Mouse (Mus musculus) frontal cortex, adult 2 months (tissue): ENCODE measurements around the gene Wrb. TPM values are rescaled to one million over a fixed set of nuclear protein-coding genes. Genes with fewer than 3 reads are reported as not detected.

Experiments used
- DNase-seq, 2 experiments: peaks; one replicate each; pipeline ENCODE4 v3.0.0; 2022; ENCODE audit warnings: low spot score in 1 of 2; ENCODE audit errors: extremely low spot score in 1 of 2
- polyA plus RNA-seq: library from polyadenylated mRNA; depleted of rRNA; stranded (reverse); fragments of >200 nt; gene quantifications from 2 replicates; pipeline ENCODE4 v1.2.3, GENCODE M21; 2012

Wrb gene
- polyA plus RNA-seq, 1 experiment = 115 TPM

DNA sequence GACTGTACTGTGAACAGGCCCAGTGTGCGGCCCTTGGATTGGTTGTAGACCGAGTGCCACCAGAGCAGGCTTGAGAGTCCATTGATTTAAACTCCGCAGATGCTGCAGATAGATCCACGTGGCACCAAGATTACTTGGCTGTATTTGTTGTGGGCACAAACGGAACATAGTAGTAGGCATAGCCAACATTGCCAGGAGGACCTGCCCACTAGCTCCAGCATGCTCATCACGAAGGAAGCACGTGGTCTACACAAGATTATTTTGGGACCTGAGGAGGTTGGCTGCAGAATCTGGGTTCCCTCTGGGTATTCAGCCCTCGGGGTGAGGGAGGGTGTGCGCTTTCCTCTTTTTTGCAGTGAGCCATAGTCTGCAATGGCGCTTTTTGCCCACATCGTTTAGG, 12.0 kb downstream of the Wrb start:
- DNase-seq = peak; percentile 79 to 83

DNA sequence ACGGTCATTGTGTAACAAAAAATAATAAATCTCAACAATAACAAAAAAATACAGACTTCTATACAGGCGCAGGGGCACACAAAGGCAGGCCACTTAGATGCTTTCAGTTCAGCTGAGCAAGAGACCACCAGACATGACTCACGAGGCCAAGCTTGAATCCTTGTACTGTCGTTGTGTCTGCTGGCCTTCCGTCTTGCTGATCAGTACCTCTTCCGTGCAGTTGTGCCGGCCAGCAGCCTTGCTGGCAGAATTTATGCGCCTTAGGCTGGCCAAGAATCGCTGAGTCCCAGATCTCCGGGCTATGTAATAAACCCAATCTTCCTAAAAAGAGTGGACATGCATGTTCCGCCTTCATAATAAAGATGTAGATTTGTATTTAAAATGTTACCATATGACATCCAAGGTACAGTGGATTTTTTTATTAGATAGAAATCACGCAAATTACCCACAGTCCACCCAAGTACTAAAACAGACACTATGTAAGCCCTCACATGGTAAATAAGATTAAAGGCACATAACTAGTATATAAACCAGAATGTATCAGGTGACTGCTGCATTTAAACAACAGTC, 13.4 kb downstream of the Wrb start:
- no peak for DNase-seq

DNA sequence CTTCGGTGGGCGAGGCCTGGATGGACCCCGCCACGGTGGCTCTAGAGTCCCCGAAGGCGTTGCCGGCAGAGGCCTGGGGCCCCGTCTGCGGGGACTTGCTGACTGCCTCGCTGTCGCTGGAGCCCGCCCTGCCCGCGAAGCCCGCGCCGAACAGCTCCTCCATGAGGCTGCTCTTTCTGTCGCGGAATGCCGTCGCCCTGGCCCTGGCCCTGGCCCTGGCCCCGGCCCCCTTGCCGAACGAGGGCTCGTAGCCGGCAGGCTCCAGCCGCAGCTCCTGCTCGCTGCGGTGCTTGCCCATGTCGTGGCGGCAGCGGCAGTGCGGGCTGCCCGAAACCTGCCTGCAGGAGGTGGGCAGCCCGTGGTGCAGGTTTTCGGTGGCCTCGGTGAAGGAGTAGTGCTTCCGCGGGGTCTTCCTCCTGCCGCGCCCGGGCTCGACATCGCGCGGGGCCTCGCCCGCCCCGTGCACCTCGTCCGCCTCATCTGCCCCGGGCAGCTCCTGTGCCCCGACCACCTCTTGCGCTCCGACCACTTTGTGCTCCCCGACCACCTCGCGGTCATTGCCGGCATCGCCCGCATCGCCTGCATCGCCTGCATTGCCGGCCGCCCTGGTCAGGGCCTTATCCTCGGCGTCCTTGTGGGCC, 14.0 kb downstream of the Wrb start:
- DNase-seq = peak in 1 of 2 experiments; percentile 28

DNA sequence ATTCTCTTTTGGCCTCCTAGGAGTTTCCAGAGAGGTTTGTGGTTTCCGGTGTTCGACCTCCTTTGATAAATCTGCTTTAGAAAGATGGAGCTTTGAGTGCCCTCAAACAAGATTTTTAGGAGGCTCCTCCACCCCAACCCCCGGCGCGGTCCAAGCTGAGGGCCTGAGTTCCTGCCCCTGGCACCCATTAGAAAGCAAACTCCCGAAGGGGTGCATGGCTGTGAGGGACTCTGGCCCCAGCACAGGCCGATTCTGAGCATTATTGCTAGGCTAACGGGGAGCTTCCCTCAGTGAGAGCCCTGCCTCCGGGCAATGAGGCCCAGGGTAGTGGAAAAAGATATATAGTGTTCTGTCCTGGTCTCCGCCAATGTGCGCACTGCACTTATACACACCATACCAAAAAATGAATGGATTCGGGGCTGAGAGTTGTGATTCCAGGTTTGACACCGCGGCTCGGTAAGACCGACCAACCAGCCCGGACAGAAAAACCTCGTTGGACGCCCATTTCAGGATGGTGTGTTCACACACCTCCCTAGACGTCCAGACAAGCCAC, 14.7 kb downstream of the Wrb start:
- no peak for DNase-seq

GRCm38 (mm10) chr16:96160927-96161326, 15.7 kb downstream of the Wrb start:
- no peak for DNase-seq

DNA sequence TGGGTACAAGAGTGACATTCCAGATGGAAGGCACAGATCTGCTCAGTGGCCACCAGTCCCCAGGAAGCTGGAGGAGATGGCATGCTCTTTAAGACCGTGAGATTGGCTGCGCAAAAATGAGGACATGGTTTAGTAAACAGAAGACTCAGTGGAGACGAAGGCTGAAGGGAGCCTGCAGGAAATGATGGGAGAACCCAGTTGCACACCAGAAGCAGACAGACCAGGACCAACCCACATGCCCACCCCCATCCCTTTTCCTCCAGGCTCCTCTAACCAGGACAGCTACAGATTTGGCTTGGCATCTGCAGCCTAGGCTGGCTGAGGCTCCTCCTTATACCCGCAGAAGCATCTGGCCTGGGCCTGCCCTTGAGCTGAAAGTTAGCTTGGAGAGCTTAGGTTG, 16.1 kb downstream of the Wrb start:
- DNase-seq = no peak

DNA sequence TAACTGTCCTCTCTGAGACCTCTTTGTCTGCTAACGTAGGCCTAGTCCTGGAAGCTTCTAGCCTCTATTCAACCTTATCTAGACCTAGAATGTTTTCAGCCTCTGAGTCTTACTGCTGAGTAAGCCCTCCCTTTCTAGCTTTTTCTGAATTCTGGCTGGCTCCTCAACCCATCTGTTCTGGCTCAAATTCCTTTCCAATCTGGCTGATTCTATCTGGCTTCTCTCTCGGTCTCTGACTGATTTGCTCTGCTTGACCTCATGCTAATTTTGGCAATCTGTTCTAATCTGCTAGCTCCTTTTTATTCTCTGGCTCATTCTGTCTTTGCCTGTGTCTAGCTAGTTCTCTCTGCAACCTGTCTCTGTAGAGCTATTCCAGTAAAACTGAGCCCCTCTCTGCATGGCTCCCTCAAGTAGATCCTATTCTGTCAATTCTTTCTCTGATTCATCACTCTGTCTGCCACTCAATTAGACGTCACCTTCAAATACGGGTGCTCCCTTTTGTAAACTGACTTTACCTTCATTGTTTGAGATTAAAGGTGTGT, 20.6 kb downstream of the Wrb start:
- DNase-seq = no peak

GRCm38 (mm10) chr16:96168837-96169236, 23.6 kb downstream of the Wrb start:
- no peak for DNase-seq

GRCm38 (mm10) chr16:96173648-96174047, 28.4 kb downstream of the Wrb start:
- no peak for DNase-seq

GRCm38 (mm10) chr16:96175399-96175798, 30.2 kb downstream of the Wrb start:
- DNase-seq = no peak

GRCm38 (mm10) chr16:96179156-96179555, 33.9 kb downstream of the Wrb start:
- DNase-seq = no peak

GRCm38 (mm10) chr16:96187619-96188018, 42.4 kb downstream of the Wrb start:
- DNase-seq = no peak

- peak; percentile 96 to 100 for DNase-seq
These were observed 46.6 kb downstream of the Wrb start, which contains the start of gene Lca5l for GRCm38 (mm10) chr16:96191531-96192506. Gene Lca5l (minus strand): TSS chr16:96192271.

DNA sequence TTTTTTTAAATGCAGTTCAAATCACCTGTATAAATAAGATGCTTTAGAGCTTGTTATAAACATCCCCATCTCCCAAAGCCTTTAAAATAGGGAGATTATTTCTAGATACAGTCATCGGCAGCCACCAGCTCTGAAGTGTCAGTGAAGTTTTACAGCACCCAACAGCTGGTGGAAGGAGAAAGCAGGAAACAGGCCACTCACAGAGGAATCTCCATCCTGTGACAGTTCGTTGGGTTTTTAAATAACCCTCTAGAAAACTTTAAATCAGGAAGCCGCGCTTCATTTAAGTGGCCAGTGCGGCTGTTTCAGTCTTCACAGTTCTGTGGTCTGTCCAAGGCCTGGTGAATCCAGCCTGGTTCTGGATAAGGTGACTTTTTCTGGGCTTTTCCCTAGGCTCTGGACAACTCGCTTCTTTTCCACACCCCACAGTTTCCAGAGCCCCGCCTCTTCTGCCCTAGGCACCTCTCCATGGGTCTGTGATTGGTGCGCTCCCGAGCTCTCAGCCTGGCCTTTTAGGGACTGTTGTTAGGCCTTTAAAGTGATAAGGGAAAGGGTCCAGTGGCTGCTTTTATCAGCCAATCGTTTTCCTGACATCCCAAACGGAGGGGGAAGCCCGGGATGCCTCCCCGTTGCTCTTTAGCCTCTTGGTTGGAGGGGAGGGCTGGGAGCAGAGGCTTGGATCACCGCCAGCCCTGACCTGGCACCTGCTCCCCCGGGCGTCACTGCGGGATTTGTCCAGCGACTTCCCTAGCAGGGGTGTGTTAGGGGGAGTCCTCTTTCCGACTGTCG, 54.9 kb downstream of the Wrb start, which contains the start of gene Sh3bgr:
Sh3bgr (plus strand) TSS at position 538 of the 789 bp plus-strand sequence.
- DNase-seq = peak in 1 of 2 experiments; percentile 12

DNA sequence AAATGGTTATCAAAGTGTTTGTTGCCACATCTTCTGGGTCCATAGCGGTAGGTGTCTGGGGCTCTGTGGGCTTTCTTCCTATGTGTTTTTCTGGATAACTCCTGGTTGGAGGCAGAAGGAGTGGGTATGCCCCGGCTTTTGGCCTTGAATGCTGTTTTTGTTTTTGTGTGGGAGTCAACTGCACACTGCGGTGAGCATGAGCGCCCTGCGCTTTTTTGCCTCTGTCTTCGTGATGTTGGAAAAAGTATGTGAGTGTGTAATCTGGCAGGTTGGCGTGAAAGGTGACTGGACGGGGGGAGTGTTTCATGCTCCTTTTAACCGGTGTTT, 55.5 kb downstream of the Wrb start:
- no peak for DNase-seq

- no peak for DNase-seq
These were observed 56.5 kb downstream of the Wrb start for GRCm38 (mm10) chr16:96201485-96202232.
